Mouse (Mus musculus) E14TG2a.4 (cell line): ENCODE measurements around the gene Gm20792.
"Not testable (repeated sequence)": the region's sequence is repeated elsewhere in the genome, so short reads cannot be mapped to it uniquely, and the experiment has no call there.

Experiments used
- H3K27me3 ChIP-seq: 2 replicates; pipeline ENCODE4 v1.6.1; 2014; ENCODE audit warnings: low read length, control low read depth; ENCODE audit not compliant: insufficient read depth
- H3K36me3 ChIP-seq: 2 replicates; pipeline ENCODE4 v1.6.1; 2014; ENCODE audit warnings: low read length, control low read depth; ENCODE audit not compliant: insufficient read depth
- H3K4me1 ChIP-seq: replicated peaks from 2 replicates; pipeline ENCODE4 v1.6.1; 2014; ENCODE audit warnings: low read depth, low read length, control low read depth
- H3K4me3 ChIP-seq: replicated peaks from 2 replicates; pipeline ENCODE4 v1.5.1; 2014; ENCODE audit warnings: mild to moderate bottlenecking, low read length
- H3K9me3 ChIP-seq: 2 replicates; pipeline ENCODE4 v1.6.1; 2014; ENCODE audit warnings: low read length, control low read depth

The Gm20792 gene

GRCm38 (mm10) chrY:48311555-48311954 is at the start of gene Gm20792:
Gene Gm20792 (plus strand): TSS chrY:48311855.
- H3K4me3 ChIP-seq, H3K27me3 ChIP-seq, H3K36me3 ChIP-seq, H3K9me3 ChIP-seq, H3K4me1 ChIP-seq: not testable (repeated sequence)
